8 mouse cellular contexts compared by ENCODE assay signal in genomic region chr13:63568741-63569395, GRCm38 (mm10). TPM values are rescaled to one million over a fixed set of nuclear protein-coding genes. Genes with fewer than 3 reads are reported as not detected.
A peak's percentile ranks its signal among the peaks of the same experiment; 100 is the strongest.
DNase-seq lines count a peak whose midpoint lies in the region; ATAC-seq and TF ChIP-seq lines count a peak whose summit lies in the region.

No protein-coding gene starts in this region.

- H3K4me3 ChIP-seq in heart, embryonic 16.5 days (ENCODE audit: low read length) = peak overlapping the region; percentile 49
- H3K4me3 ChIP-seq in hindbrain, embryonic 14.5 days (replicated peaks; ENCODE audit: low read length) = peak overlapping the region; percentile 96
- 0 out of 2 replicates have a peak overlapping the region, but pooled peaks have one; percentile 81 for H3K4me3 ChIP-seq in midbrain, embryonic 15.5 days
- no peak overlapping the region for H3K4me3 ChIP-seq in thymus, adult 2 months (ENCODE audit: control insufficient read depth, insufficient read depth, low read length)

- H3K27me3 ChIP-seq in heart, embryonic 16.5 days (ENCODE audit: control insufficient read depth, insufficient read depth, low read length) = peaks cover 34% of the 10 kb centered on the region
- H3K27me3 ChIP-seq in hindbrain, embryonic 14.5 days (ENCODE audit: control insufficient read depth, insufficient read depth, low read length) = peaks cover 34% of the 10 kb centered on the region
- H3K27me3 ChIP-seq in midbrain, embryonic 15.5 days (replicated peaks) = peaks cover 21% of the 10 kb centered on the region
- peaks cover 12% of the 10 kb centered on the region for H3K27me3 ChIP-seq in thymus, adult 2 months (ENCODE audit: control insufficient read depth, insufficient read depth, low read length)

- H3K9me3 ChIP-seq in heart, embryonic 16.5 days (replicated peaks; ENCODE audit: control insufficient read depth, low read length) = no peaks in the 10 kb centered on the region
- no peaks in the 10 kb centered on the region for H3K9me3 ChIP-seq in hindbrain, embryonic 14.5 days (ENCODE audit: control insufficient read depth, low read length)
- H3K9me3 ChIP-seq in midbrain, embryonic 15.5 days = no peaks in the 10 kb centered on the region

- no peaks in the 10 kb centered on the region for H3K36me3 ChIP-seq in heart, embryonic 16.5 days (ENCODE audit: control insufficient read depth, insufficient read depth)
- H3K36me3 ChIP-seq in hindbrain, embryonic 14.5 days (replicated peaks; ENCODE audit: control insufficient read depth, insufficient read depth) = no peaks in the 10 kb centered on the region
- no peaks in the 10 kb centered on the region for H3K36me3 ChIP-seq in midbrain, embryonic 15.5 days (replicated peaks)
- no peaks in the 10 kb centered on the region for H3K36me3 ChIP-seq in thymus, adult 2 months (ENCODE audit: control insufficient read depth, insufficient read depth, low read length)

- 22% methylated on average over 19 of the region's 19 CpGs for WGBS in heart, embryonic 16.5 days
- WGBS in hindbrain, embryonic 14.5 days = 1% methylated on average over 19 of the region's 19 CpGs
- WGBS in midbrain, embryonic 15.5 days = 2% methylated on average over 19 of the region's 19 CpGs
- 34% methylated on average over 19 of the region's 19 CpGs for WGBS in thymus, adult 2 months

- no peak for ATAC-seq in heart, embryonic 16.5 days (replicated peaks; ENCODE audit: extremely low read depth, insufficient read depth, low FRiP score)
- no peak for ATAC-seq in hindbrain, embryonic 14.5 days (ENCODE audit: low FRiP score)
- no peak for ATAC-seq in midbrain, embryonic 15.5 days (replicated peaks)
- ATAC-seq in monocyte, adult 5-6 weeks (replicated peaks; ENCODE audit: insufficient number of reproducible peaks, low FRiP score, low TSS enrichment, poor library complexity, severe bottlenecking) = no peak

- no peak for TF ChIP-seq POLR2A in brain, embryonic 14.5 days (IDR thresholded peaks at IDR 0.05; ENCODE audit: borderline replicate concordance, extremely low read depth, insufficient read depth, insufficient read length, poor library complexity, severe bottlenecking)
- TF ChIP-seq POLR2A in thymus, adult 2 months (IDR thresholded peaks at IDR 0.05; ENCODE audit: control insufficient read depth, extremely low read depth, insufficient read depth, low read length, poor library complexity) = no peak

- H3K4me2 ChIP-seq in heart, embryonic 16.5 days (ENCODE audit: low read depth, low read length) = peak overlapping the region; percentile 75
- peak overlapping the region; percentile 85 for H3K4me2 ChIP-seq in hindbrain, embryonic 14.5 days (replicated peaks)
- H3K4me2 ChIP-seq in midbrain, embryonic 15.5 days = peak overlapping the region; percentile 100

- no peak overlapping the region for H3K27ac ChIP-seq in heart, embryonic 16.5 days (ENCODE audit: low read length)
- H3K27ac ChIP-seq in hindbrain, embryonic 14.5 days = peak overlapping the region; percentile 89; the same call in 1 of the 2 replicates
- no peak overlapping the region for H3K27ac ChIP-seq in midbrain, embryonic 15.5 days
- H3K27ac ChIP-seq in thymus, adult 2 months (ENCODE audit: control insufficient read depth, insufficient read depth, low read length) = no peak overlapping the region

- peak overlapping the region; percentile 75 for H3K9ac ChIP-seq in heart, embryonic 16.5 days (ENCODE audit: low read length)
- no peak overlapping the region for H3K9ac ChIP-seq in hindbrain, embryonic 14.5 days
- H3K9ac ChIP-seq in midbrain, embryonic 15.5 days = no peak overlapping the region

- no peak for TF ChIP-seq CTCF in brain, embryonic 14.5 days (IDR thresholded peaks at IDR 0.05; ENCODE audit: borderline replicate concordance, extremely low read depth, insufficient read depth, insufficient read length)
- no peak for TF ChIP-seq CTCF in thymus, adult 2 months (IDR thresholded peaks at IDR 0.05; ENCODE audit: borderline replicate concordance, control insufficient read depth, extremely low read depth, insufficient read depth, low read length, poor library complexity)

- no peak for DNase-seq in heart, adult 8-10 months (ENCODE audit: low spot score)
- peak; percentile 60 for DNase-seq in brain, embryonic 14.5 days (ENCODE audit: low read depth)
- no peak for DNase-seq in hindbrain, embryonic 14.5 days (ENCODE audit: low spot score)
- DNase-seq in thymus, adult 2 months = no peak
- DNase-seq in frontal cortex, postnatal 36 days (ENCODE audit: low spot score in 2 of 2) = no peak

- H3K4me1 ChIP-seq in heart, embryonic 16.5 days (ENCODE audit: control insufficient read depth, insufficient read depth, low read length) = peaks cover 17% of the 10 kb centered on the region
- H3K4me1 ChIP-seq in hindbrain, embryonic 14.5 days (replicated peaks; ENCODE audit: control insufficient read depth, insufficient read depth, low read length) = peaks cover 45% of the 10 kb centered on the region; the same call in 1 of the 2 replicates
- H3K4me1 ChIP-seq in midbrain, embryonic 15.5 days = peaks cover 42% of the 10 kb centered on the region
- H3K4me1 ChIP-seq in thymus, adult 2 months (replicated peaks; ENCODE audit: control insufficient read depth, insufficient read depth, low read length) = peaks cover 26% of the 10 kb centered on the region

RNA-seq across cellular contexts. Expression of gene Ptch1, which starts 4.5 kb away (rescaled TPM):
- polyA plus RNA-seq in heart, embryonic 16.5 days (2015; fragmentation: Nextera tagmentation; extraction: Ambion mirVana) = 5.6 and 7.9 TPM in 2 replicates
- 10 to 100 TPM; 10.1 to 17.2 (median 13.6) TPM for total RNA-seq in heart, adult 8-10 months (2022)
- 23.3 and 37.6 TPM in 2 replicates for polyA plus RNA-seq in brain, embryonic 14.5 days (2012; rRNA removed)
- 22.7 and 24.2 TPM in 2 replicates for polyA plus RNA-seq in hindbrain, embryonic 14.5 days (2014; fragmentation: Nextera tagmentation; extraction: Ambion mirVana)
- polyA plus RNA-seq in midbrain, embryonic 15.5 days (2015; fragmentation: Nextera tagmentation; extraction: Ambion mirVana) = 15.5 and 15.7 TPM in 2 replicates
- polyA plus RNA-seq in thymus, adult 2 months (2012; rRNA removed) = 27.2 and 30.2 TPM in 2 replicates
- 1.2 to 9.9 TPM (median 2.8 TPM) in 3 replicates for total RNA-seq in monocyte, adult 5-6 weeks (2017)
